Mouse (Mus musculus) R1 (cell line): Measurements from ENCODE around the gene Trappc4.
"Not testable (repeated sequence)": the region's sequence is repeated elsewhere in the genome, so short reads cannot be mapped to it uniquely, and the experiment has no call there.

ENCODE experiments used
- DNase-seq: peaks from one replicate; pipeline ENCODE4 v3.0.0-alpha.2; 2018; ENCODE audit warnings: low read depth, low spot score

Trappc4 gene

GRCm38 (mm10) chr9:44406906-44407751, at the start of gene Trappc4, which contains the start of gene Rps25:
Gene Trappc4 (minus strand): TSS chr9:44407600.
Gene Rps25 (plus strand): TSS chr9:44407139.
- DNase-seq, result peak; percentile 97

DNA sequence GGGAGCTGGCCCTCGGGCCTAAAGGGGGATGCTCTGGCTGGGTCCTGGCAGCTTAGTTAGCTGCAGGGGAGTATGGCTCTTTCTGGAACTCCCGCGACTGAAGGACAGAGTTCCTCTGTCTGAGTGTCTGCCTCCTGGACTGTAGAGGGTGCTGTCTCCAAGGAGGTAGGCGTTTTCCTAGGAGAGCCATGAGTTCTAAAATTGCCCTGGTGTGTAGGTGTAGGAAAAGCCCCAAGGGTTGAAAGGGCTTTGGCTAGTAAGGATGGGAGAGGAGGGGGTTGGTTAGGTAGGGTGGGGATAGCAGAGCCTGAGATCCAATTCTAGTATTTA, 47.5 kb upstream of the Trappc4 start, which contains the start of gene Upk2:
Upk2 (minus strand) TSS at position 86 of the 330 bp plus-strand sequence.
- peak; percentile 72 for DNase-seq

DNA sequence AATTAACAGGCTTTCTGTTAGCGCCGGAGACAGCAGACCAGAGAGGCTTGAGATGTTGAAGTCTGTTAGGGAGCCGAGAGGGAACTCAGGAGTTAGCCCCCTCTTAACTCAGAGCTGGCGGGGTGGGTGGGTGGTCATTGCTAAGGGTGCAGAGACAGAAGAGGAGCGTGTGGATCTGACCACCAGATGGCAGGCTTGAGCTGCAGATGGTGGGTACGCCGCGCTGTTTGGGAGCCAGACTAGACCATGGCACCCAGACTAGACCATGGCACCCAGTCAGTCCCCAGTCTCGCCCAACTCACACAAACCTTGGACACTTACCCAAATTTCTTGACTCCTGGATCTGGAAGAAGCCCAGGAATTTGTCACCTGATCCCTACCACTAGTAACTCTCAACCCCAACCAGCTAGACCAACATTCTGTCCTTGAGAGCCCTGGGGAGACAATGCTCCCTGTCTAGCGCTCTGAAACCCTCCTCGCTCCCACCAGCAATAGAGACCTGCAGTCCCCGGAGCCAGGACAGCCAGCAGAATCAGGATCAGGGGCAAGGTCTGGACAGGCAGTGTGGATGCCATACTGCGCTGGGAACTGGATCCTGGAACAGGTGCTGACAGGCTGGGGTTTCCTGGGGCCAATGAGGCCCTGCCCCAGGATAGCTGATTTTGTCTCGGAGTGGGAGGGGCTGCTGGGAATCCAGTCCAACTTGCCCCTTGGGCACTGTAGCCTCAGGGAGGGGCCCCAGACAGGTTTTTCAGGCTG, 46.9 kb upstream of the Trappc4 start:
- peak; percentile 85 for DNase-seq

- DNase-seq, result peak; percentile 78
Observed at GRCm38 (mm10) chr9:44450387-44450786, 43.0 kb upstream of the Trappc4 start.

DNA sequence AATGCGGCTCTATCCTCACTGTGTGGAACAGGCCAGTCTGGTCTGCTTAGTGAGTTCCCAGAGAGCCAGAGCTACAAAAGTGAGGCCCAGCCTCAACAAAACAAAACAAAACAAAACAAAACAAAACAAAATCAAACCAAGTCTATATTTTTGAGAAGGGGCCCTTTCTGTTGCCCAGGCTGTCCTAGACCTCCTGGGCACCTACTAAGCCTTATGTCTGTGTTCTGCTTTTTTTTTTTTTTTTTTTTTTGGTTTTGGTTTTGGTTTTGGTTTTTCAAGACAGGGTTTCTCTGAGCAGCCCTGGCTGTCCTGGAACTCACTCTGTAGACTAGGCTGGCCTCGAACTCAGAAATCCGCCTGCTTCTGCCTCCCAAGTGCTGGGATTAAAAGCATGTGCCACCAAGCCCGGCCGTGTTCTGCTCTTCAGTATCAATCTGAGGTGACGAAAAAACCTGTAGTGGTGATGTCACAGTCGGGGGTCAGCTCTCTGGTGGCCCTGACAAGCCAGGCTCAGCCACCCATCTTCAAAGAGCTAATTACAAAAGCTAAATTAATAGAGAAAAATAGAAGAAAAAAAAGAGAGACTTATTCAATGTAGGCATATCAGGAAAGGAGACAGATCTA, 37.1 kb upstream of the Trappc4 start:
- DNase-seq, result not testable (repeated sequence)

- DNase-seq, result peak; percentile 91
Observed at GRCm38 (mm10) chr9:44440961-44441360, 33.6 kb upstream of the Trappc4 start, which contains the start of gene Foxr1. Gene Foxr1 (minus strand): TSS chr9:44441136.

GRCm38 (mm10) chr9:44435747-44436146, 28.3 kb upstream of the Trappc4 start:
- DNase-seq, result no peak

DNA sequence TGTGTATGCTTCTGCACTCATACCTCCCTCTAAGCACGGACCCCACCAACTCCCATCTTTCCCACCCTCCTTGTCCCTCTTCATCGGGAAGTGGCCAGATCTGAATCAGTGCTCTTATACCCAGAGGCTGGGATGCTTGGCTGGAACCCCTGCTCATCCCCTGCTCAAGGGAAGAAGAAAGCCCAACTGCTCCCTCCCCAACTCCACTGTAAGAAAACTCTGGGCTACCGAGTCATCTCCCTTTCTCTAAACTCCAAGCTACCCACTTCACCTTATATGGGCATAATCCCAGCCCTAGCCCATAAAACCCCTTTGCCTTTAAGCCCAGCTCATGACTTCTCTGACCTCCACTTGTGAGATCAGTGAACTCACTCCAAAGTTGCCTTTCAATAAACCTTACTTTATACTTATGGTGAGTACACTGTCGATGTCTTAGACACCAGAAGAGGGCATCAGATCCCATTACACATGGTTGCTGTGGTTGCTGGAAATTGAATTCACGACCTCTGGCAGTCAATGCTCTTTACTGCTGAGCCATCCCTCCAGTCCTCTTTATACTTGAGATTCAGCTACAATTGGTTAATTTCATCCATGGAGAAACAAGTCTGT, 25.3 kb upstream of the Trappc4 start:
- no peak for DNase-seq

DNA sequence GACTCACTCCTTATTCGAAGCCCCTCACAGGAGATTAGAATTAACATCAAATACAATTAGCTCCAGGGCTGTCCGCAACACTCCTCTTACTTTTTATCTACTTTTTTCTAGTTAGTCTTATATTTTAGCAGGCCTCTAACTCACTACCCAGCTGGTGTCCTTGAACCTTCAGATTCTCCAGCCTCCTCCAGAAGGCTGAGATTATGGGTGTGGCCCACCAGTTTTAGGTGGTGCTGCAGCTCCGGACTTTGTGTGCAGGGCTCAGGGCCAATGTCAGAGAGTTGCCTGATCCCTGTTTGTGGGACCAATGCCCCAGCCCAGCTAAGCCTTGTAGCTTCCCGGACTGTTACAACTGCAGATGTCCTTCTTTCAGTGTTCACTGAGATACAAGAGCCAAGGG, 16.2 kb upstream of the Trappc4 start:
- peak; percentile 58 for DNase-seq

DNA sequence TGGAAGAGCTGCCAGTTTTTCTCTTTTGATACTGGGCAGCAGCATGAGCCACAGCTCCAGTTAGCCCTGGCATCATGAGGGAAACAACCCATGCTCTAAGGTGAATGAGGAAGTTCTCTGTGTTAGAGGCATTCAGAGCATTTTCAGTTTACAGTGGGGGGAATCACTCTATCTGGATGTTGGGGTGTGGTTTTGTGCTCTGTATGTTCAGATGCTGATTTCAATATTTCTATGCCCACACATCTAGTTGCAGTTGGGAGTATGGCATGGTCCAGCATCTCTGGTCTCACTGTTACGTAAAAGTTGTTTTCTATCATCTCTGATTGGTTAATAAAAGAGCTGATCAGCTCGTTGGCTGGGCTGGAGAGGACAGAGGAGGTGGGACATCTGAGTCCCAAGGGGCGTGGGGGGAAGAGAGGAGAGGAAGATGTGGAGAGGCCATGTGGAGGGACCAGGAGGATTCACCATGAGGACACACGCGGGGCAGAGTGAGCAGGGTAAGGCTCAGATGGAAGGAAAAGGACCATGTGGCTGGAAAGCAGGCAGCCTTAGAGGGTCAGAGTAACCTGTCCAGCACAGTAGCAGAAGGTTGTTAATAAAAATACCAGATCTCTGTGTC, 13.0 kb upstream of the Trappc4 start:
- DNase-seq, result peak; percentile 90

- DNase-seq, result not testable (repeated sequence)
Observed at GRCm38 (mm10) chr9:44419730-44420129, 12.3 kb upstream of the Trappc4 start.

GRCm38 (mm10) chr9:44418519-44419385, 11.4 kb upstream of the Trappc4 start, which contains the start of gene Ccdc84:
Gene Ccdc84 (minus strand): TSS chr9:44418569.
- DNase-seq, result peak; percentile 97

DNA sequence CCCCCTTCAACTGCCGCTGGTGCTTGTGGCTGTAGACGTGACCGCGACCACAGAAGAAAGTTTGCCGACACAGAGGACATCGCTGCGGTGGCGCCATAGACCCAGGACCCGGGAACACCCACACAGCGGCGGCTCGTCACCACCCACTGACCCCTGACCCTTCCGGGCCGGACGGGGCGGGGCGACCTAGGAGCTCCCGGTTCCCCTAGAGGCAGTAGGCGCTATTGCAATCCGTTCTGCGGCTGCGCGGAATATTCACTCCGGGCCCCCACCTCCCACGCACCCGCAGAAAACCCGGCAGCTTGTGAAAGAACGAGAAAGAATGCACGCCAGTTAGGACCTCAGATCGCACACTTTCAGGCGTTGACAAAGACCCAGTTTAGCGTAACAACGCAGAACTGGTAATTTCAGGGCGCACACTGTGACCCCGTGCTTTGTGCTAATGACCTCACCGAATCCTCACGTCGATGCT, 10.5 kb upstream of the Trappc4 start:
- DNase-seq, result peak; percentile 93

GRCm38 (mm10) chr9:44417156-44417891, 9.9 kb upstream of the Trappc4 start:
- no peak for DNase-seq

DNA sequence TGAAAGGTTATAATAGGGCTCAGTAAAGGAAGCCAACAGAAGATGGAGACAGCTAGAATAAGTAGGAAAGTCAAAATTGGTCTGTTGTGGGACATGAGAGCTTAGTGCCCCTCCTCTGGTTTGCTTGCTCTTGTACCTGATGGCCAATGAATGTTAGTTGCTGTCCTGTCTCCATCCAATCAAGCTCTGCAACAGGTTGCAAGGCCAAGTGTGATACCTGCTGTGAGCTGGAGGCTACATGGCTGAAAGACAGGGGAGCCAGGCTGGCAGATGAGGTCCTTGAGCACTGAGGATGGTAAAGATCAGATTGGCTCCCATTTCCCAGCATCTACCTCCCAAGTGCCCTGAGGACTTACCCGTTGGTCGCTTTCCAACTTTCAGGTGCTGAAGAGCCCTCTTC, 5.4 kb upstream of the Trappc4 start:
- no peak for DNase-seq

DNA sequence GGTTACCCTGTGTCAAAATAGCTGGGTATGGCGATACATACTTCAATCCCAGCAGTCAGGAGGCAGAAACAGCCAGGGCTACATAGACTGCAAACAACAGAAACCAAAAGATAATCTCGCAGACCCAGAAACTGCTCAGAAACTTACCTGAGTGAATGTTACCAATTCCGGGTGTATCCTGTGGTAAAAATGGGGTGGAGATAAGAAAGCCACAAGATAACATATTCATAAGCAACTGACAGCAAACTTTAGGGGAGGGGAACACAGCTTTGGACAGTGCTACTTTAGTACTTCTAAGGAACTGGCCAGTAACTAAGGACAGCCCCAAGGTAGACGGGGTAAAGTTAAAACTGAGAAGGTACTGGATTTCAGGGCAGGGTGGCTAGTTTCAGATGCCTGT, 4.9 kb upstream of the Trappc4 start:
- no peak for DNase-seq

DNA sequence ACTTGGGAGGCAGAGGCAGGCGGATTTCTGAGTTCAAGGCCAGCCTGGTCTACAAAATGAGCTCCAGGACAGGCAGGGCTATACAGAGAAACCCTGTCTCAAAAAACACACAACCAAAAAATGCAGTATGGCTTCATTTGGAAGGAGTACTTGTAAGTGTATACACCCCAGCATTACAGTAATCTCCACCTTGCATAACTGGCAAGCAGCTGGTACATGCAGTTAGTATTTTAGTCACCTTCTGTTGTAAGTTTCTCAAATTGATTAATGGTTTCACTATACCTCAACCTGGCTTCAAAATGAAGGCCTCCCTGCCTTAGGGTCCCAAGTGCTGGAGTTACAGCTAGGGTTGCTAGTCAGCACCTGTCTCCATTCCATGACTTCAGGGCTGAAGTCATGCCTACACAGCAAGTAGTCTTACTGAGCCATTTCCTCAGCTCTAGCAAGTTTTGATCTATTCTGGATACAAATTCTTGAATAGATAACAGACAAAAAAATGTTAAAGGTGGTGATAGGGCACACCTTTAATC, 4.3 kb upstream of the Trappc4 start:
- no peak for DNase-seq

DNA sequence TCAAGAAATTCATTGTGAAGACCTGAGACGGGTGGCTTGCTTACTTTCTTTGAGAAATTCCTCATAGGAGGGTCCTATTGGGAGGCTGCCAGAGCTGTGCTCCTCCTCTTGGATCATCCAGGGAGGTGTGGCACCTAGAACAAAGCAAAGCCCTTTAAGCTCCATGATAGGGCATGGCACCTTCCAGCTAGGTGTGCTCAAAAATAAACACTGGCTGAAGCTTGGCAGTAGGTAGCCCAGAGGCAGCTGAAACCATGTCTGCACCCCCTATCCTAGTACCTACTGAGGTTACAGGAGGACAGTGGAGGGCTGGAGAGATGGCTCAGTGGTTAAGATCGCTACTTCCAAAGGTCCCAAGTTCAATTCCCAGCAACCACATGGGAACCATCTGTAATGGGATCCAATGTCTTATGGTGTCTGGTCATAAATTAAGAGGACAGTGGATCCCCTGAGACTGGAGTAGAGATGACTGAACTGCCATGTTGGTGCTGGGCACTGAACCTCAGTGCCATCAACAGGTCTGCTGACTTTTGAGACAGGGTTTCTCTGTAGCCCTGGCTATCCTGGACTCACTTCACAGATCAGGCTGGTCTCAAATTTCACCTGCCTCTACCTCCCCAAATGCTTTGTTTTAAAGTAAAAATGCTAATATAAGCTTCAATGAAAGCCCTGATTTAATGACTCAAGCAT, 3.4 kb upstream of the Trappc4 start:
- DNase-seq, result peak; percentile 79
